Mouse (Mus musculus) C2C12 (cell line): Measurements from ENCODE around the gene Pank2.

ENCODE experiments used
- CTCF ChIP-seq: IDR thresholded peaks from one replicate; pipeline ENCODE4 v1.5.1; 2011; ENCODE audit not compliant: control insufficient read depth, insufficient read depth, insufficient read length
- MYOG ChIP-seq: IDR thresholded peaks from one replicate; pipeline ENCODE4 v1.6.1; 2011; ENCODE audit not compliant: control insufficient read depth, insufficient read length; ENCODE audit errors: extremely low read depth
- USF1 ChIP-seq: IDR thresholded peaks from one replicate; pipeline ENCODE4 v1.6.1; 2011; ENCODE audit warnings: low read depth, mild to moderate bottlenecking, control low read depth, moderate library complexity

- no peak for TF ChIP-seq CTCF
- TF ChIP-seq USF1: no peak
- no peak for TF ChIP-seq MYOG
Measured at GRCm38 (mm10) chr2:131301635-131302034, 39.3 kb downstream of the Pank2 start.
